Mouse (Mus musculus): ENCODE results near the gene Slc16a10. TPM values are rescaled to one million over a fixed set of nuclear protein-coding genes. Genes with fewer than 3 reads are reported as not detected.

The Slc16a10 gene
- polyA plus RNA-seq, 1 experiment = 5.4 TPM

DNA sequence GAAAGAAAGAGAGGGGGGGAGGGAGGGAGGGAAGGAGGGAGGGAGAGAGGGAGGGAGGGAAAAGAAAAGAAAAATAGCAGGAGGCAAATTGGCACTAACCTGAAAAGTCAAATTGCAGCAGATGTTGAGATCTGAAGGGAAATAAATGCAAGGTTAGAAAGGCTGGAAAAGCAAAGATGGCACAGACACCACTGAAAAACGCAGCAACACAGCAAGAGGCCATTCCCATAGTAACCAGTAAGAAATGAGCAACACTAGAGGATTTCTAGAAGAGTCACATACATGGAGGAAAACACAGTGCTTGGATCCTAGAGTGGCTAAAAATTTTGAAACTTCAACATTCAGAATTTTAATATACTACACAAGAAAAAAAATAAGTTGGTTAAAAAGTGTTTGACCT, 74.5 kb downstream of the Slc16a10 start:
- H3K27me3 ChIP-seq (ENCODE audit: control insufficient read depth, insufficient read depth, low read length, poor library complexity, severe bottlenecking) = no peaks in the 10 kb centered on the region; the same call in 1 of the 2 replicates
- H3K9me3 ChIP-seq (replicated peaks; ENCODE audit: control insufficient read depth, insufficient read depth, low read length, poor library complexity, severe bottlenecking) = no peaks in the 10 kb centered on the region
- H3K9ac ChIP-seq (ENCODE audit: low read depth, poor library complexity, severe bottlenecking) = no peak overlapping the region
- H3K4me1 ChIP-seq (ENCODE audit: control insufficient read depth, insufficient read depth, low read length) = no peaks in the 10 kb centered on the region
- H3K36me3 ChIP-seq (ENCODE audit: control insufficient read depth, insufficient read depth, low read length, poor library complexity, severe bottlenecking) = no peaks in the 10 kb centered on the region
- H3K4me3 ChIP-seq (ENCODE audit: low read depth, low read length) = no peak overlapping the region
- no peak overlapping the region for H3K27ac ChIP-seq (ENCODE audit: insufficient read depth, low read length)
- TF ChIP-seq CTCF (IDR thresholded peaks at IDR 0.05; ENCODE audit: low read depth, low read length) (no peak), EP300 (IDR thresholded peaks at IDR 0.05; ENCODE audit: insufficient read depth, low read depth, low read length) (no peak), POLR2A (IDR thresholded peaks at IDR 0.05; ENCODE audit: insufficient read depth, low read length) (no peak)

DNA sequence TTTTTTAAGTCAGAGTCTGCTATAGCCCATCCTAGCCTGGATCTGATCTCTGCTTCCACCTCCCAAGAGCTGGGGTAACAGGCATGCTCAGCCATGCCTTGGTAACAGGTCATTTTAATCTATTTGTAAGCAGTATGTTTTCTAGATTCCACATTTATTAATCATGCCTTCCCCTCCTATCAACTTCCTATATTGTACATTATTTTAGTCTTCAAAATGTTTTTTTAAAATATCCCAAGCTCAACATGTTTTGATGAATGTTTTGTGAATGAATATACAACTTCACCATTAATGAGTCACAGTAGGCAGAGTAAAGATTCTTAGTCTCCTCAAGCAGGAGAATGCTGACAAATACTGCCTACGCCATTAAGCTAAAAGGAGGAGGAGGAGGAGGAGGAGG, 75.0 kb downstream of the Slc16a10 start:
- Histone ChIP-seq H3K27me3 (ENCODE audit: control insufficient read depth, insufficient read depth, low read length, poor library complexity, severe bottlenecking) (no peaks in the 10 kb centered on the region; the same call in 1 of the 2 replicates), H3K9me3 (replicated peaks; ENCODE audit: control insufficient read depth, insufficient read depth, low read length, poor library complexity, severe bottlenecking) (no peaks in the 10 kb centered on the region), H3K36me3 (ENCODE audit: control insufficient read depth, insufficient read depth, low read length, poor library complexity, severe bottlenecking) (no peaks in the 10 kb centered on the region), H3K9ac (ENCODE audit: low read depth, poor library complexity, severe bottlenecking) (no peak overlapping the region), H3K27ac (ENCODE audit: insufficient read depth, low read length) (no peak overlapping the region), H3K4me3 (ENCODE audit: low read depth, low read length) (no peak overlapping the region), H3K4me1 (ENCODE audit: control insufficient read depth, insufficient read depth, low read length) (no peaks in the 10 kb centered on the region)
- no peak for TF ChIP-seq POLR2A (IDR thresholded peaks at IDR 0.05; ENCODE audit: insufficient read depth, low read length)
- no peak for TF ChIP-seq EP300 (IDR thresholded peaks at IDR 0.05; ENCODE audit: insufficient read depth, low read depth, low read length)
- no peak for TF ChIP-seq CTCF (IDR thresholded peaks at IDR 0.05; ENCODE audit: low read depth, low read length)

DNA sequence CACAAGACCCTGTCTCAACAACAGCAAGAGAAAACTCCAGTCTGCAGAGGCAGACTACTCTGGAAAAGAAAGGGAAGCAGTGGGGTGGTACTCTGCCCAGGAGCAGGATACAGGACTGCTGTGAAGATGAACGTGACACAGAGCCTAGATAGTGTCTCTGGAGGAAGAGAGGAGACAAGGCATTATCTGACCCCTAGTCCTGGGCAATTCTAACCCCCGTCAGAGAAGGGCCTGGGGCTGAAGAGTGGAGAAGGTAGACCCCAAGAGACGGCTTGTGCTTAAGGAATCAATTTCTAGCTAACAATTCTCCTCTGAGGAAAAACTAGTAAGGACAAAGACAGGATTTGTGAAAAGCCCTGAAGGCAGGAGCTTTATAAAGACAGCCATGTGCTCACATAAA, 76.7 kb downstream of the Slc16a10 start:
- no peaks in the 10 kb centered on the region for H3K36me3 ChIP-seq (ENCODE audit: control insufficient read depth, insufficient read depth, low read length, poor library complexity, severe bottlenecking)
- TF ChIP-seq CTCF (IDR thresholded peaks at IDR 0.05; ENCODE audit: low read depth, low read length) (no peak), EP300 (IDR thresholded peaks at IDR 0.05; ENCODE audit: insufficient read depth, low read depth, low read length) (no peak), POLR2A (IDR thresholded peaks at IDR 0.05; ENCODE audit: insufficient read depth, low read length) (no peak)
- H3K9ac ChIP-seq (ENCODE audit: low read depth, poor library complexity, severe bottlenecking) = no peak overlapping the region
- no peak overlapping the region for H3K4me3 ChIP-seq (ENCODE audit: low read depth, low read length)
- no peaks in the 10 kb centered on the region; the same call in 1 of the 2 replicates for H3K27me3 ChIP-seq (ENCODE audit: control insufficient read depth, insufficient read depth, low read length, poor library complexity, severe bottlenecking)
- no peaks in the 10 kb centered on the region for H3K4me1 ChIP-seq (ENCODE audit: control insufficient read depth, insufficient read depth, low read length)
- H3K9me3 ChIP-seq (replicated peaks; ENCODE audit: control insufficient read depth, insufficient read depth, low read length, poor library complexity, severe bottlenecking) = no peaks in the 10 kb centered on the region
- H3K27ac ChIP-seq (ENCODE audit: insufficient read depth, low read length) = no peak overlapping the region

DNA sequence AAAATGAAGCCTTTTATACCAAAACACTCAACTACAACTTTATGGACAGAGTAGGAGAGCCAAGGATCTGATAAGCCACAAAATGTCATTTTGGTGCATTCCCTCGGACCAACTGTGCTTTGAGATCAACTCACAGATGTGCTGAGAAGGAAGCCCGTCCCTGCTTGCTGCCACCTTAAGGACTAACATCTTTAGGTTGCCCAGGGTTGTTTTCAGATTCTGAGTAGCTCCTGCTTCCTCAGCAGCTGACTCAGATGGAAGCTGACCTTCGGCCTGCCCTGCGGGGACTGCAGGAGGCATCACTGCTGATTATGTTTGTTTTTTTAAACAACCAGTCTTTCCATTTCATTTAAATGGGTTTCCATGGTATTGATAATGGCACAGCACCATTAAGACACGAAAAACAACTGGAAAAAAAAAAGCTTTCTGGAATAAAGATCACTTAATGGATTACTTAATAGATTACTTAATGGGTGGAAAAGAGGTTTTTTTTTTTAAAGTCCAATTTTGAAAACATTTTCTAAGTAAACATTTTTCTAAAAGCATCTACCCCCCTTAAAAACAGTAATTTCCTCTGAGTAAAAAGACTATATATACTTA, 78.7 kb downstream of the Slc16a10 start:
- no peaks in the 10 kb centered on the region for H3K4me1 ChIP-seq (ENCODE audit: control insufficient read depth, insufficient read depth, low read length)
- H3K9ac ChIP-seq (ENCODE audit: low read depth, poor library complexity, severe bottlenecking) = no peak overlapping the region
- no peak overlapping the region for H3K27ac ChIP-seq (ENCODE audit: insufficient read depth, low read length)
- H3K4me3 ChIP-seq (ENCODE audit: low read depth, low read length) = no peak overlapping the region
- H3K36me3 ChIP-seq (ENCODE audit: control insufficient read depth, insufficient read depth, low read length, poor library complexity, severe bottlenecking) = no peaks in the 10 kb centered on the region
- no peaks in the 10 kb centered on the region; the same call in 1 of the 2 replicates for H3K27me3 ChIP-seq (ENCODE audit: control insufficient read depth, insufficient read depth, low read length, poor library complexity, severe bottlenecking)
- TF ChIP-seq EP300 (IDR thresholded peaks at IDR 0.05; ENCODE audit: insufficient read depth, low read depth, low read length) = no peak
- no peak for TF ChIP-seq POLR2A (IDR thresholded peaks at IDR 0.05; ENCODE audit: insufficient read depth, low read length)
- TF ChIP-seq CTCF (IDR thresholded peaks at IDR 0.05; ENCODE audit: low read depth, low read length) = no peak
- H3K9me3 ChIP-seq (replicated peaks; ENCODE audit: control insufficient read depth, insufficient read depth, low read length, poor library complexity, severe bottlenecking) = no peaks in the 10 kb centered on the region

DNA sequence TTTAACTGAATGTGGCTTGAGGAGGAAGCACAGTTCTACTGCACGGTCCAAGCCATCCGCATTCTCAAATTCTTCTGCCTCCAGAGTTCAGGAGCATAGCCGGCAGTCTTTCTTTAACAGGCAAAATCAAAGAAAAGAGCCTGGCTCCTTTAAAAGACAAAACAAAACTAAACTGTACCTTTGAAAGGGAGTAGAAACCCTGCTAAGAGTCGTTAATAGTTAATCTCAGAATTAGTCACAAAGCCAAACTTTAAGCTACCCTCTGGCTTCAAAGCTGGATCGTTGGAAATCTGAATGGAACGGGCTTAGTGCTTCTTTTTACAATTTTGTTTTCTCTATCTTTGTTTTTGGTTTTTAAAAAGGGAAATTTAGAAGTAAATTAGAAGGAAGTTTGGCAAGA, 79.2 kb downstream of the Slc16a10 start:
- TF ChIP-seq POLR2A (IDR thresholded peaks at IDR 0.05; ENCODE audit: insufficient read depth, low read length) = no peak
- TF ChIP-seq EP300 (IDR thresholded peaks at IDR 0.05; ENCODE audit: insufficient read depth, low read depth, low read length) = no peak
- TF ChIP-seq CTCF (IDR thresholded peaks at IDR 0.05; ENCODE audit: low read depth, low read length) = no peak
- Histone ChIP-seq H3K27me3 (ENCODE audit: control insufficient read depth, insufficient read depth, low read length, poor library complexity, severe bottlenecking) (no peaks in the 10 kb centered on the region; the same call in 1 of the 2 replicates), H3K4me1 (ENCODE audit: control insufficient read depth, insufficient read depth, low read length) (no peaks in the 10 kb centered on the region), H3K9ac (ENCODE audit: low read depth, poor library complexity, severe bottlenecking) (no peak overlapping the region), H3K4me3 (ENCODE audit: low read depth, low read length) (no peak overlapping the region), H3K9me3 (replicated peaks; ENCODE audit: control insufficient read depth, insufficient read depth, low read length, poor library complexity, severe bottlenecking) (no peaks in the 10 kb centered on the region), H3K36me3 (ENCODE audit: control insufficient read depth, insufficient read depth, low read length, poor library complexity, severe bottlenecking) (no peaks in the 10 kb centered on the region), H3K27ac (ENCODE audit: insufficient read depth, low read length) (no peak overlapping the region)

DNA sequence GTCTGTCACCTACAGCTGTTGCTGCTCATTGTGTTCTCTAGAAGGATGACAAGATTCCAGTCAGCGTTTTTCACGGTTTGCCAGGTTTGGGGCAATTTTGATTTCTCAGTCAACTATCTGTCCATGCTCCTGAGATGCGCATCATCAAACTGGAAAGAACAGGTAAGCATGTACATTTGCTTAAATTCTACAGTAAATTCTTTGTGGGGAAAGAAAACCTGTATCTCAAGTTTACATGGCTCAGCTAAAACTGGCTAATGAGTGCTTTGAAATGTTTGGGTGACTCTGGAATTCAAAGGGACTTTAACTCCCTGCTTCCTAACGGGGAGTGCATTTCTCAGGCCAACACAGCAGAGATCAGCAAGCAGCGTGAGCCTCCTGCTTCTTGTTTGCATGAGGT, 80.1 kb downstream of the Slc16a10 start:
- Histone ChIP-seq H3K27me3 (ENCODE audit: control insufficient read depth, insufficient read depth, low read length, poor library complexity, severe bottlenecking) (no peaks in the 10 kb centered on the region; the same call in 1 of the 2 replicates), H3K36me3 (ENCODE audit: control insufficient read depth, insufficient read depth, low read length, poor library complexity, severe bottlenecking) (no peaks in the 10 kb centered on the region), H3K4me1 (ENCODE audit: control insufficient read depth, insufficient read depth, low read length) (no peaks in the 10 kb centered on the region), H3K9me3 (replicated peaks; ENCODE audit: control insufficient read depth, insufficient read depth, low read length, poor library complexity, severe bottlenecking) (no peaks in the 10 kb centered on the region), H3K27ac (ENCODE audit: insufficient read depth, low read length) (no peak overlapping the region), H3K9ac (ENCODE audit: low read depth, poor library complexity, severe bottlenecking) (no peak overlapping the region), H3K4me3 (ENCODE audit: low read depth, low read length) (no peak overlapping the region)
- no peak for TF ChIP-seq CTCF (IDR thresholded peaks at IDR 0.05; ENCODE audit: low read depth, low read length)
- no peak for TF ChIP-seq EP300 (IDR thresholded peaks at IDR 0.05; ENCODE audit: insufficient read depth, low read depth, low read length)
- no peak for TF ChIP-seq POLR2A (IDR thresholded peaks at IDR 0.05; ENCODE audit: insufficient read depth, low read length)

Data from ES-Bruce4 (cell line).